Mouse (Mus musculus): Measurements from ENCODE around the gene Zdhhc16. TPM values are rescaled to one million over a fixed set of nuclear protein-coding genes. Genes with fewer than 3 reads are reported as not detected.
A peak's percentile ranks its signal among the peaks of the same experiment; 100 is the strongest.
"Not testable (repeated sequence)": the region's sequence is repeated elsewhere in the genome, so short reads cannot be mapped to it uniquely, and the experiment has no call there.

Gene Zdhhc16
- total and polyA plus RNA-seq, 3 experiments = 30.3 to 54.3 (median 45.5) TPM

DNA sequence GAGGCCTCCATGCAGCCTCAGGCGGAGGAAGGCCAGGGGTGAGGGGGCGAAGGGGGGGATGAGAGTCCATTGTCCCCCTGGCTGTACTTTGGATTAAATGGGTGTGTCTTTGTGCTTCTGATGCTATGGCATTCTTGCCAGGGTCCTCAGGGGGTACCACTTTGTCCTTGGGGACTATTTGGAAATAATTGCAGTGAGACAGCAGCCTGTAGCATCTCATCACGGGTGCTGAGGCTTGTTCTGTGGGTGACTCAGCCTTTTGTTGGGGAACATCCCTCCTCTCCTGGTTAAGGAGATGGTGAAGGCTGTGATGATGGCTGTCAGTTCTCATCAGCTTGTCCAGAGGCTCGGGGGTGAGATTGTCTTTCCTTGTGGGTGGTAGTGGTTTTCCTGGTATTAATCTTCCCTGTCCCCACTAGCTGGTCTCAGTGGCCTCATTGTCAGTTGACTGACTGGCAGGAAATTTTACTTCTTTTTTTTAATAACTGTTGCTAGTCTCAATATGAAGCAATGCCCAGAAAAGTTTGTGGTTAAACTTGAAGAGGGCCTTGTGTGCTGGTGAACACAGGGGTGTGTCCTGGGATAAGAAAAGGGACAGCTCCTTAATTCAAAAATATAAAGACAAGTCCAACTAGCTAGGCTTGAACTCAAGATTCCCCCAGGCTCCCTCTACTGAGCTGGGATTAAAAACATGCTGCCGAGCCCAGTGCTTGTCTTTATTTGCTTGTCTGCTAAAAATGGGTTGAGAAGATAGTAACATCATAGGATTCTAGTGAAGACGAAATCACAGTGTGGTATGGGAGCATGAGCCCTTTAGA is 19.3 kb upstream of the Zdhhc16 start:
- Histone ChIP-seq H3K79me2 (replicated peaks; ENCODE audit: control insufficient read depth, extremely low read depth, insufficient read depth, poor library complexity, severe bottlenecking) (peaks cover 42% of the 10 kb centered on the region), H3K27ac (ENCODE audit: insufficient read depth, low read depth) (peak overlapping the region; percentile 19; the same call in 1 of the 2 replicates), H3K4me1 (ENCODE audit: control insufficient read depth in 1 of 2, insufficient read depth in 2 of 2) (peaks cover 6 to 20% of the 10 kb centered on the region in 2 experiments; a peak in 2 of 4 replicates), H3K9me3 (replicated peaks; ENCODE audit: low read length) (no peaks in the 10 kb centered on the region), H3K36me3 (replicated peaks in 1 of 2; ENCODE audit: control insufficient read depth in 1 of 2, insufficient read depth in 1 of 2, low read length in 1 of 2) (peaks cover 31 to 43% of the 10 kb centered on the region in 2 experiments), H3K4me3 (replicated peaks in 1 of 3; ENCODE audit: low read depth in 2 of 3, low read length in 2 of 3, poor library complexity in 1 of 3) (peak overlapping the region; percentile 78 to 99 (median 96)), H3K27me3 (replicated peaks) (no peaks in the 10 kb centered on the region), H3K9ac (ENCODE audit: insufficient read depth, low read depth) (peak overlapping the region; percentile 80), H3K4me2 (ENCODE audit: insufficient read depth, low read depth, poor library complexity, severe bottlenecking) (peak overlapping the region; percentile 98)
- peak; percentile 47; the same call in 1 of the 2 replicates for TF ChIP-seq ZMIZ1 (IDR thresholded peaks at IDR 0.05; ENCODE audit: low read depth, low read length)
- TF ChIP-seq RCOR1 (conservative IDR thresholded peaks at IDR 0.05; ENCODE audit: low read depth, low read length) = no peak
- TF ChIP-seq CTCF (conservative IDR thresholded peaks at IDR 0.05 in 1 of 2, IDR thresholded peaks at IDR 0.05 in 1 of 2; ENCODE audit: low read depth in 2 of 2, low read length in 2 of 2) = no peak
- TF ChIP-seq ZNF384 (IDR thresholded peaks at IDR 0.05; ENCODE audit: low read depth, low read length) = no peak
- peak; percentile 44 for TF ChIP-seq SIN3A (IDR thresholded peaks at IDR 0.05; ENCODE audit: low read length)
- no peak for DNase-seq (ENCODE audit: extremely low read depth)
- in situ Hi-C loops (cut with MboI; ENCODE audit: low pct_ligation_motif_present, low pct_unique_long_range_greater_than_20kb, low sequenced_read_pairs) (no loop called here), dilution Hi-C loops (cut with MboI; ENCODE audit: extremely low pct_ligation_motif_present, extremely low pct_unique_long_range_greater_than_20kb, low sequenced_read_pairs) (no loop called here)

DNA sequence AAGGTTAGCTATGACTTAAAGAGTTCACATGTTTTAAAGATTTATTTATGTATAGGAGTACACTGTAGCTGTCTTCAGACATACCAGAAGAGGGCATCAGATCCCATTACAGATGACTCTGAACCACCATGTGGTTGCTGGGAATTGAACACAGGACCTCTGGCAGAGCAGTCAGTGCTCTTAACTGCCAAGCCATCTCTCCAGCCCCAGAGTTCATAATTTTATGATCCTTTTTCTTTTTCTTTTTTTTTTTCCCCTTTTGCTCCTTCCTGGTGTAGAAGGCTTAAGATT is 18.7 kb upstream of the Zdhhc16 start:
- Histone ChIP-seq H3K36me3 (replicated peaks in 1 of 2; ENCODE audit: control insufficient read depth in 1 of 2, insufficient read depth in 1 of 2, low read length in 1 of 2) (peaks cover 36 to 49% of the 10 kb centered on the region in 2 experiments), H3K4me2 (ENCODE audit: insufficient read depth, low read depth, poor library complexity, severe bottlenecking) (peak overlapping the region; percentile 21; the same call in 1 of the 2 replicates), H3K4me1 (ENCODE audit: control insufficient read depth in 1 of 2, insufficient read depth in 2 of 2) (peaks cover 6 to 20% of the 10 kb centered on the region in 2 experiments; a peak in 2 of 4 replicates), H3K4me3 (replicated peaks in 1 of 3; ENCODE audit: low read depth in 2 of 3, low read length in 2 of 3, poor library complexity in 1 of 3) (peak overlapping the region in 2 of 3 experiments; percentile 96 to 99), H3K9ac (ENCODE audit: insufficient read depth, low read depth) (peak overlapping the region; percentile 80; the same call in 1 of the 2 replicates), H3K79me2 (replicated peaks; ENCODE audit: control insufficient read depth, extremely low read depth, insufficient read depth, poor library complexity, severe bottlenecking) (peaks cover 42% of the 10 kb centered on the region)
- DNase-seq (ENCODE audit: extremely low read depth); in situ Hi-C loops (cut with MboI; ENCODE audit: low pct_ligation_motif_present, low pct_unique_long_range_greater_than_20kb, low sequenced_read_pairs); dilution Hi-C loops (cut with MboI; ENCODE audit: extremely low pct_ligation_motif_present, extremely low pct_unique_long_range_greater_than_20kb, low sequenced_read_pairs); H3K27me3 ChIP-seq (replicated peaks); H3K9me3 ChIP-seq (replicated peaks; ENCODE audit: low read length); H3K27ac ChIP-seq (ENCODE audit: insufficient read depth, low read depth): not testable (repeated sequence)
- TF ChIP-seq MYC (IDR thresholded peaks at IDR 0.05; ENCODE audit: low read depth, low read length) (peak; percentile 55), CTCF (conservative IDR thresholded peaks at IDR 0.05 in 1 of 2, IDR thresholded peaks at IDR 0.05 in 1 of 2; ENCODE audit: low read depth in 2 of 2, low read length in 2 of 2) (peak in 1 of 2 experiments; percentile 33; a peak in 2 of 4 replicates)

DNA sequence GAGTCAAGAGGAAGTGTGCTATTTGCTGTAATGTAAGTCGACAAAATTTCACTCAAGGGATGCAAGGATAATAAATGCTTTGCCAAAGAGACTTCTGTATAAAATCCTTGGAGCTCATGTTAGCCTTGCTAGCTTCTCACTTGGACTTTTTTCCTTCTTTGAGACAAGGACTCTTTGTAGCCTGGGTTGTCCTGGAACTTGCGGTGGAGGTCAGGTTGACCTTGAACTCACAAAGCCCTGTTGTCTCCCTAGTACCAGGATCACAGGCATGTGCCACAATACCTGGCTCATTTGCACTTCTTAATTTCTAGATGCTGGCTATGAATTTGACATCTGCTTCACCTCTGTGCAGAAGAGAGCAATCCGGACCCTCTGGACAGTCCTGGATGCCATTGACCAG is 18.0 kb upstream of the Zdhhc16 start:
- Histone ChIP-seq H3K9ac (ENCODE audit: insufficient read depth, low read depth) (no peak overlapping the region), H3K79me2 (replicated peaks; ENCODE audit: control insufficient read depth, extremely low read depth, insufficient read depth, poor library complexity, severe bottlenecking) (peaks cover 42% of the 10 kb centered on the region), H3K4me1 (ENCODE audit: control insufficient read depth in 1 of 2, insufficient read depth in 2 of 2) (peaks cover 6 to 20% of the 10 kb centered on the region in 2 experiments; a peak in 2 of 4 replicates), H3K27ac (ENCODE audit: insufficient read depth, low read depth) (no peak overlapping the region), H3K36me3 (replicated peaks in 1 of 2; ENCODE audit: control insufficient read depth in 1 of 2, insufficient read depth in 1 of 2, low read length in 1 of 2) (peaks cover 41 to 55% of the 10 kb centered on the region in 2 experiments), H3K4me2 (ENCODE audit: insufficient read depth, low read depth, poor library complexity, severe bottlenecking) (no peak overlapping the region), H3K27me3 (replicated peaks) (no peaks in the 10 kb centered on the region), H3K4me3 (replicated peaks in 1 of 3; ENCODE audit: low read depth in 2 of 3, low read length in 2 of 3, poor library complexity in 1 of 3) (no peak overlapping the region), H3K9me3 (replicated peaks; ENCODE audit: low read length) (no peaks in the 10 kb centered on the region)
- dilution Hi-C loops (cut with MboI; ENCODE audit: extremely low pct_ligation_motif_present, extremely low pct_unique_long_range_greater_than_20kb, low sequenced_read_pairs) = no loop called here
- DNase-seq (ENCODE audit: extremely low read depth) = no peak
- TF ChIP-seq ZC3H11A (IDR thresholded peaks at IDR 0.05; ENCODE audit: low read depth, low read length) (no peak), MEF2A (IDR thresholded peaks at IDR 0.05; ENCODE audit: borderline replicate concordance, low read depth, low read length) (no peak), ETS1 (conservative IDR thresholded peaks at IDR 0.05; ENCODE audit: low read depth, low read length) (no peak), NRF1 (IDR thresholded peaks at IDR 0.05; ENCODE audit: low read depth, low read length) (no peak)
- in situ Hi-C loops (cut with MboI; ENCODE audit: low pct_ligation_motif_present, low pct_unique_long_range_greater_than_20kb, low sequenced_read_pairs) = no loop called here
